Mouse (Mus musculus): ENCODE results near the gene Ly86.

Gene Ly86

DNA sequence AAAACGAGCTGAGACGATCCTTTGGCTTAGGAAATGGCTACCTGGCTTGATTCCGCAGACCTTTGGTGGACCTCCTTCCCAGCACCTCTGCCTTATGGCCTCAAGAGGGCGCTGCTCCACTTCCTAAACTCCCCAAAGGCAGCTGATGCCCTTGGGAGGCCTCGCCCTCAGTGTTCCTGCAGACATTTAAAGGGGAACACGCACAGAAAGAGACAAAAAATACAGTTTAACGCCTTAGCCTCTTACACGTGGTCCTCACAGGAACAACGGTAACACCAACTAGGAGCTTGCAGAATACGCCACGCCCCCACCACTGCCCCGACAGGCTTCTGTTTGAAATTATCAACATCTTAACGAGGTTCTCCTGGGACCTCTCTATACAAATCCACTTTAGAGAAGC lies 108.2 kb downstream of the Ly86 start:
- TF ChIP-seq GATA4 (IDR thresholded peaks at IDR 0.05; ENCODE audit: insufficient replicate concordance, low read length), result no peak; the same call in 1 of the 2 replicates

DNA sequence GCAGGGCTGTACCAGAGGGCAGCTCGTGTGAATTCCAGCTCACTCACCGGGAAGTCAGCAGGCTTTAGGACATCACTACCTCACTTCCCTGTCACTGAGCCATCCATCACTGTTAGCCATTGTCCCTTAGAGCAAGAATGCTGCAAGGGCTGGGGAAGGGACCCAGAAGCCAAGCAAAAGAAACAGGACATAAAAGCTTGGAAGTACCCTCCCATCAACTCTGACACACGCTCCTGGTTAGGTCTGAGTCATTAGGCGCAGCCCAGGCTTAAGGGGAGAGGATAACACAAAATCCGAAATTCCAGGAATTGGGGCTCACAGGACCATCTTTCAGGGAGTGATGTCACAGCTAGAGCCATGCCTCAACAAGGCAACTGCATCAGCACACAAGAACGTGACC lies 109.3 kb downstream of the Ly86 start:
- no peak for TF ChIP-seq GATA4 (IDR thresholded peaks at IDR 0.05; ENCODE audit: insufficient replicate concordance, low read length)

DNA sequence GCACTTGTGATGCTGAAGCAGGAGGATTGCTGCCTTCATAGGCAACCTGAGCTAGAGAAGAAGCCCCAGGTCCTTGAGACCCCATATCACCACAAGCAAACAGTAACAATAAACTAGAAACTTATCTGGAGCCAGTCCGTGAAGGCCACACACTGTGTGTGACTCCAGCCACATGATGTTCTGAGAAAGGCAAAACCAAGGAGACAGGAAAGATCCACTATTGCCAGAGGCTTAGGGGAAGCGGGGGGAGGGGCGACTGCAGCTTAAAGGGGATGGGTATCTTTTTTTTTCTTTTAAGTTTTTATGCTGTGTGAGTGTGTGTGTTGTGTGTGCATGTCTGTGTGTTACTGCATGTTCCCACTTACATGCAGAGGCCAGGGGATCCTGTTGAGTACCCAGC lies 110.6 kb downstream of the Ly86 start:
- TF ChIP-seq GATA4 (IDR thresholded peaks at IDR 0.05; ENCODE audit: insufficient replicate concordance, low read length), result no peak

DNA sequence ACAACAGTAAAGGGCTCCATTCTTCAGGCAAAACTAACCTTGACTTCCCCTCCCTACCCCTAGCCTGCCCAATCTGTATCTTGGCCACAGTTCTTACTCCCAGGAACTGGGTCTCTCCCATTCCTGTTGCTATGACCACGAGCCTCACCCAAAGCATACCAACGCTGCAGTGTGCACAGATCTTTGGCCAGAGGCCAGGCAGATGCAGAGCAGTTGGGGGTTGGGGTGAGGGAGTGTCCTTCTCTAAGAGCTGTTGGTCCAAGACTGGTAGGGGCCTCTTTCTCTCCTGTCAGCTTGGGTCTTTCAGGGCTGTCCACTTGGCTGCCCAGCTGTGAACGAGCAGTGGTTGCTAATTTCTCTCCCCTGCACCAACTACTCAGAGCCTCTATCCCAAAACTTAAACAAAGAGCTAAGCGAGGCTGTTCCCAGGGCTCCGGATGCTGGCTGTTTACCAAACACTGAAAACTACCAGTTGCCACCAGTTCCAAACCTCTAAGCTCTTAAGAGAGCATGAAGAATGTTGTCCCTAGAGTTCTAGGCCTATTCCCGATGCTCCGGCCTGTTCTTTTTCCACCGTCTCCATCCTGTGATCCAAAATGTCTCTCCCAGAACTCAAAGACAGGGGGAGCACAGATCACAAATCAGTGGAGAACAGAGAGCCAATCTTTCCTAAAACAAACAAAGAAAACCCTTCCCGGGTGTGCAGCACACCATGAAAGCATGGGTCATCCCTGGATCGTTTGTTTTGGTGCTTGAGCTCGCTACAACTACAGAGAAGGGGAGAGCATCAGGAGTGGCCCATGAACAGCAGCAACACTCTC lies 112.2 kb downstream of the Ly86 start:
- no peak for TF ChIP-seq GATA4 (IDR thresholded peaks at IDR 0.05; ENCODE audit: insufficient replicate concordance, low read length)

DNA sequence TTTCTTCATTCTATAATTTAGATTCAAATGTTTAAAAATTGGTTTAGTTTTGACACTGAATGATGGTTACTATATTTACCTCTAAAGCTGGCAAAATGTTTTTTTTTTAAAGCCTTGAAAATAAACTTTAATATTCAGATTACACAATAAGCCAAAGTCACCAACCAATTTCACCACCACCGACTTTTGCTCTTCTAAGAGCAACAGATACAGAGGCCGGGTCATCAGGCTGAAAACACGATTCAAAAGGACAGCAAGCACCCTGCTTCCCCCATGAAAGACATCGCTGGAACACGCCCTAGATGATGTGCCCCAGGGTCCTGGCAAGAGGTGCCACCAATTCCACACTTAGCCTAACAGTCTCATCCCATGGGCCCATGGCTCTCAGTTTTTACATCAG lies 113.5 kb downstream of the Ly86 start:
- no peak for TF ChIP-seq GATA4 (IDR thresholded peaks at IDR 0.05; ENCODE audit: insufficient replicate concordance, low read length)

GRCm38 (mm10) chr13:37459022-37459421 lies 114.0 kb downstream of the Ly86 start:
- no peak for TF ChIP-seq GATA4 (IDR thresholded peaks at IDR 0.05; ENCODE audit: insufficient replicate concordance, low read length)

- TF ChIP-seq GATA4 (IDR thresholded peaks at IDR 0.05; ENCODE audit: insufficient replicate concordance, low read length), result no peak
Observed at GRCm38 (mm10) chr13:37459957-37460930, 115.2 kb downstream of the Ly86 start.

- no peak for TF ChIP-seq GATA4 (IDR thresholded peaks at IDR 0.05; ENCODE audit: insufficient replicate concordance, low read length)
Observed at GRCm38 (mm10) chr13:37462049-37462702, 117.2 kb downstream of the Ly86 start.

- no peak for TF ChIP-seq GATA4 (IDR thresholded peaks at IDR 0.05; ENCODE audit: insufficient replicate concordance, low read length)
Observed at GRCm38 (mm10) chr13:37465710-37466109, 120.7 kb downstream of the Ly86 start.

DNA sequence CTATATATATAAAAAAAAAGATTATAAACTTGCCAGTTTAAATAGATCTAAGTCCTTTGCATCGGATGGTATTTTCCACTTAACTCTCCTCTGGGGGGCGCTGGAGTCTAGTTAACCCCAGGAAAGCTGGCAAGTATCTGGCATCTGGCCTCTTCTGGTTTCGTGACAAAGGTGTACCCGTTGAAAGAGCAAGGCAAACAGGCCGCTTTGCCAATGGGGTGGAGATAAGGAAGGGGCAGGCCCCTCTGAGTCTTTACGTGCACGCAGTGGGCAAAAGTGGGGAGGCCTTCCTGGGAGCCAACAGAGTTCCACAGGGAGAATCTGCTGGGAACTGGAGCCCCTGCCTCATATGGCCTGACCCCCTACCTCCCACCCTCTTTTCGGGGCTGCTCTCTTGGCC lies 122.8 kb downstream of the Ly86 start:
- TF ChIP-seq GATA4 (IDR thresholded peaks at IDR 0.05; ENCODE audit: insufficient replicate concordance, low read length), result peak; percentile 85; the same call in 1 of the 2 replicates
